Mouse (Mus musculus) intestine, embryonic 16.5 days (tissue): Measurements from ENCODE around the gene Fmo2. TPM values are rescaled to one million over a fixed set of nuclear protein-coding genes. Genes with fewer than 3 reads are reported as not detected.

Experiments used
- ATAC-seq: fragments of 200-750 bp; cut with Nextera tagmentation; 2 replicates; pipeline ENCODE4 v1.8.0; 2017; ENCODE audit warnings: moderate TSS enrichment, moderate library complexity
- H3K27ac ChIP-seq: fragments of 300-500 bp; sonication (generic); 2 replicates; pipeline ENCODE4 v1.5.1; 2014; ENCODE audit warnings: mild to moderate bottlenecking, low read length
- H3K27me3 ChIP-seq: fragments of 300-500 bp; sonication (generic); replicated peaks from 2 replicates; pipeline ENCODE4 v1.6.1; 2014; ENCODE audit warnings: low read length, control low read depth, mixed read lengths; ENCODE audit not compliant: control insufficient read depth, insufficient read depth
- H3K36me3 ChIP-seq: fragments of 300-500 bp; sonication (generic); 2 replicates; pipeline ENCODE4 v1.6.1; 2014; ENCODE audit warnings: low read length, control low read depth; ENCODE audit not compliant: control insufficient read depth, insufficient read depth
- H3K4me1 ChIP-seq: fragments of 300-500 bp; sonication (generic); 2 replicates; pipeline ENCODE4 v1.6.1; 2014; ENCODE audit warnings: low read length, control low read depth, mixed read lengths; ENCODE audit not compliant: control insufficient read depth, insufficient read depth
- H3K4me2 ChIP-seq: fragments of 300-500 bp; sonication (generic); 2 replicates; pipeline ENCODE4 v1.6.1; 2014; ENCODE audit warnings: low read depth, low read length, control low read depth
- H3K4me3 ChIP-seq: fragments of 300-500 bp; sonication (generic); 2 replicates; pipeline ENCODE4 v1.5.1; 2014; ENCODE audit warnings: mild to moderate bottlenecking, low read length
- H3K9ac ChIP-seq: fragments of 300-500 bp; sonication (generic); 2 replicates; pipeline ENCODE4 v1.6.1; 2014; ENCODE audit warnings: low read depth, low read length
- H3K9me3 ChIP-seq: fragments of 300-500 bp; sonication (generic); 2 replicates; pipeline ENCODE4 v1.6.1; 2016; ENCODE audit warnings: low read length, control low read depth; ENCODE audit not compliant: control insufficient read depth
- WGBS: fragments of 180-500 bp; shearing (Covaris S2); extraction: QIAGEN DNeasy Blood & Tissue Kit; methylation state at CpG from one replicate; pipeline ENCODE4 v1.1.7; 2014; 5-methylcytosine and 5-hydroxymethylcytosine counted together
- polyA plus RNA-seq: library from polyadenylated mRNA; unstranded; fragments of >200 nt; fragmentation: Nextera tagmentation; extraction: Ambion mirVana; gene quantifications from 2 replicates; pipeline ENCODE4 v1.2.1, GENCODE M21; 2015

Fmo2 gene
- polyA plus RNA-seq: 2.1 and 3.4 TPM in 2 replicates

- no peaks in the 10 kb centered on the region for H3K9me3 ChIP-seq
- no peak for ATAC-seq
- no peak within 1 kb of the TSS for H3K27ac ChIP-seq
- 67% methylated on average over 14 of the region's 14 CpGs for WGBS
- no peak within 1 kb of the TSS for H3K4me3 ChIP-seq
- no peak within 1 kb of the TSS for H3K4me2 ChIP-seq
- H3K36me3 ChIP-seq: no peaks in the 10 kb centered on the region
- H3K4me1 ChIP-seq: no peaks in the 10 kb centered on the region
- H3K9ac ChIP-seq: no peak within 1 kb of the TSS
- H3K27me3 ChIP-seq: no peaks in the 10 kb centered on the region
Observed at GRCm38 (mm10) chr1:162897838-162898811, at the start of gene Fmo2. Fmo2 (minus strand) TSS chr1:162898726.

GRCm38 (mm10) chr1:162947934-162948333 is 49.4 kb upstream of the Fmo2 start:
- no peaks in the 10 kb centered on the region for H3K27me3 ChIP-seq
- 92% methylated on average over 6 of the region's 6 CpGs for WGBS

GRCm38 (mm10) chr1:162946837-162947558 is 48.5 kb upstream of the Fmo2 start:
- no peaks in the 10 kb centered on the region for H3K36me3 ChIP-seq
- H3K27ac ChIP-seq: no peak overlapping the region
- H3K9ac ChIP-seq: no peak overlapping the region
- no peaks in the 10 kb centered on the region for H3K27me3 ChIP-seq
- H3K9me3 ChIP-seq: no peaks in the 10 kb centered on the region
- H3K4me1 ChIP-seq: no peaks in the 10 kb centered on the region
- H3K4me2 ChIP-seq: no peak overlapping the region
- ATAC-seq: peak; percentile 65; the same call in 1 of the 2 replicates
- H3K4me3 ChIP-seq: no peak overlapping the region
- WGBS: 66% methylated on average over 4 of the region's 4 CpGs

More at GRCm38 (mm10) chr1:162947934-162948333, 49.4 kb upstream of the Fmo2 start:
- Histone ChIP-seq H3K36me3 (no peaks in the 10 kb centered on the region), H3K9ac (no peak overlapping the region), H3K4me2 (no peak overlapping the region), H3K9me3 (no peaks in the 10 kb centered on the region), H3K27ac (no peak overlapping the region), H3K4me3 (no peak overlapping the region), H3K4me1 (no peaks in the 10 kb centered on the region)
- ATAC-seq: no peak

GRCm38 (mm10) chr1:162943700-162944099 is 45.2 kb upstream of the Fmo2 start:
- Histone ChIP-seq H3K9ac (no peak overlapping the region), H3K4me1 (no peaks in the 10 kb centered on the region), H3K27me3 (no peaks in the 10 kb centered on the region), H3K4me2 (no peak overlapping the region), H3K9me3 (no peaks in the 10 kb centered on the region), H3K4me3 (no peak overlapping the region), H3K27ac (no peak overlapping the region), H3K36me3 (no peaks in the 10 kb centered on the region)
- 68% methylated on average over 6 of the region's 6 CpGs for WGBS
- no peak for ATAC-seq

- H3K4me3 ChIP-seq: no peak overlapping the region
- no peaks in the 10 kb centered on the region for H3K9me3 ChIP-seq
- H3K4me2 ChIP-seq: no peak overlapping the region
- H3K27me3 ChIP-seq: no peaks in the 10 kb centered on the region
- no peak overlapping the region for H3K9ac ChIP-seq
- H3K36me3 ChIP-seq: no peaks in the 10 kb centered on the region
- peak; percentile 76 for ATAC-seq
- H3K4me1 ChIP-seq: no peaks in the 10 kb centered on the region
- no peak overlapping the region; the same call in 1 of the 2 replicates for H3K27ac ChIP-seq
- WGBS: 57% methylated on average over 4 of the region's 4 CpGs
Observed at GRCm38 (mm10) chr1:162938696-162939351, 40.3 kb upstream of the Fmo2 start.

GRCm38 (mm10) chr1:162937970-162938695 is 39.6 kb upstream of the Fmo2 start:
- no peaks in the 10 kb centered on the region for H3K27me3 ChIP-seq
- 0 out of 2 replicates have a peak, but pooled peaks have one; percentile 18 for ATAC-seq
- no peak overlapping the region for H3K4me3 ChIP-seq
- H3K36me3 ChIP-seq: no peaks in the 10 kb centered on the region
- H3K4me1 ChIP-seq: no peaks in the 10 kb centered on the region
- no peak overlapping the region for H3K4me2 ChIP-seq
- WGBS: 69% methylated on average over 5 of the region's 5 CpGs
- H3K9me3 ChIP-seq: no peaks in the 10 kb centered on the region
- no peak overlapping the region for H3K9ac ChIP-seq
- H3K27ac ChIP-seq: no peak overlapping the region

- H3K4me1 ChIP-seq: no peaks in the 10 kb centered on the region
- no peak for ATAC-seq
- no peaks in the 10 kb centered on the region for H3K9me3 ChIP-seq
- no peak within 1 kb of the TSS for H3K4me2 ChIP-seq
- H3K27me3 ChIP-seq: no peaks in the 10 kb centered on the region
- no peak within 1 kb of the TSS for H3K9ac ChIP-seq
- no peak within 1 kb of the TSS for H3K4me3 ChIP-seq
- WGBS: 81% methylated on average over 6 of the region's 6 CpGs
- no peak within 1 kb of the TSS for H3K27ac ChIP-seq
- no peaks in the 10 kb centered on the region for H3K36me3 ChIP-seq
Observed at GRCm38 (mm10) chr1:162937415-162937814, 38.9 kb upstream of the Fmo2 start, which contains the start of gene Fmo6. Fmo6 (minus strand) TSS chr1:162937515.

GRCm38 (mm10) chr1:162934374-162935012 is 36.0 kb upstream of the Fmo2 start:
- no peaks in the 10 kb centered on the region for H3K27me3 ChIP-seq
- H3K4me2 ChIP-seq: no peak overlapping the region
- no peak overlapping the region for H3K9ac ChIP-seq
- H3K36me3 ChIP-seq: no peaks in the 10 kb centered on the region
- H3K4me1 ChIP-seq: no peaks in the 10 kb centered on the region
- no peak overlapping the region for H3K4me3 ChIP-seq
- no peaks in the 10 kb centered on the region for H3K9me3 ChIP-seq
- no peak for ATAC-seq
- no peak overlapping the region for H3K27ac ChIP-seq
- WGBS: 77% methylated on average over 4 of the region's 4 CpGs
